Mouse (Mus musculus): ENCODE measurements around the gene Snrpe. TPM values are rescaled to one million over a fixed set of nuclear protein-coding genes. Genes with fewer than 3 reads are reported as not detected.

Snrpe gene
- total and polyA plus RNA-seq, 2 experiments from 2014 or later: 157 to 314 TPM

GRCm38 (mm10) chr1:133645652-133646051 is 35.6 kb upstream of the Snrpe start:
- 88% methylated on average over 5 of the region's 5 CpGs for WGBS
- no peak overlapping the region for H3K27ac ChIP-seq (ENCODE audit: low read depth)
- peaks cover 66% of the 10 kb centered on the region for H3K36me3 ChIP-seq (replicated peaks; ENCODE audit: control insufficient read depth, insufficient read depth, low read length)
- no peak overlapping the region for H3K4me2 ChIP-seq (ENCODE audit: low read depth, low read length)
- ATAC-seq (ENCODE audit: insufficient read depth, low read depth) (no peak), DNase-seq (ENCODE audit: low spot score) (no peak)
- H3K4me3 ChIP-seq (ENCODE audit: low read depth, low read length): no peak overlapping the region
- no peaks in the 10 kb centered on the region for H3K9me3 ChIP-seq (replicated peaks; ENCODE audit: control insufficient read depth, low read length)
- H3K4me1 ChIP-seq (ENCODE audit: control insufficient read depth, insufficient read depth): no peaks in the 10 kb centered on the region
- H3K9ac ChIP-seq (replicated peaks; ENCODE audit: low read depth, low read length): no peak overlapping the region
- no peak for TF ChIP-seq EP300 (IDR thresholded peaks at IDR 0.05; ENCODE audit: low read depth)
- no peak for TF ChIP-seq CTCF (IDR thresholded peaks at IDR 0.05; ENCODE audit: low read depth)
- H3K27me3 ChIP-seq (ENCODE audit: control insufficient read depth, insufficient read depth, low read length): no peaks in the 10 kb centered on the region

GRCm38 (mm10) chr1:133641163-133641562 is 31.1 kb upstream of the Snrpe start:
- H3K9me3 ChIP-seq (replicated peaks; ENCODE audit: control insufficient read depth, low read length): no peaks in the 10 kb centered on the region
- H3K4me3 ChIP-seq (ENCODE audit: low read depth, low read length): no peak overlapping the region
- H3K36me3 ChIP-seq (replicated peaks; ENCODE audit: control insufficient read depth, insufficient read depth, low read length): peaks cover 97% of the 10 kb centered on the region
- H3K4me1 ChIP-seq (ENCODE audit: control insufficient read depth, insufficient read depth): no peaks in the 10 kb centered on the region
- TF ChIP-seq CTCF (IDR thresholded peaks at IDR 0.05; ENCODE audit: low read depth): no peak
- TF ChIP-seq EP300 (IDR thresholded peaks at IDR 0.05; ENCODE audit: low read depth): no peak
- H3K4me2 ChIP-seq (ENCODE audit: low read depth, low read length): no peak overlapping the region
- no peak for DNase-seq (ENCODE audit: low spot score)
- ATAC-seq (ENCODE audit: insufficient read depth, low read depth): no peak
- no peak overlapping the region for H3K27ac ChIP-seq (ENCODE audit: low read depth)
- H3K27me3 ChIP-seq (ENCODE audit: control insufficient read depth, insufficient read depth, low read length): no peaks in the 10 kb centered on the region
- H3K9ac ChIP-seq (replicated peaks; ENCODE audit: low read depth, low read length): no peak overlapping the region
- 90% methylated on average over 2 of the region's 2 CpGs for WGBS

- Histone ChIP-seq H3K27ac (ENCODE audit: low read depth) (no peak overlapping the region), H3K4me3 (ENCODE audit: low read depth, low read length) (no peak overlapping the region), H3K9me3 (replicated peaks; ENCODE audit: control insufficient read depth, low read length) (no peaks in the 10 kb centered on the region), H3K9ac (replicated peaks; ENCODE audit: low read depth, low read length) (no peak overlapping the region), H3K4me1 (ENCODE audit: control insufficient read depth, insufficient read depth) (no peaks in the 10 kb centered on the region), H3K4me2 (ENCODE audit: low read depth, low read length) (no peak overlapping the region), H3K27me3 (ENCODE audit: control insufficient read depth, insufficient read depth, low read length) (no peaks in the 10 kb centered on the region), H3K36me3 (replicated peaks; ENCODE audit: control insufficient read depth, insufficient read depth, low read length) (peaks cover 94% of the 10 kb centered on the region)
- 84% methylated on average over 6 of the region's 6 CpGs for WGBS
- TF ChIP-seq CTCF (IDR thresholded peaks at IDR 0.05; ENCODE audit: low read depth) (no peak), EP300 (IDR thresholded peaks at IDR 0.05; ENCODE audit: low read depth) (no peak)
- DNase-seq (ENCODE audit: low spot score) (no peak), ATAC-seq (ENCODE audit: insufficient read depth, low read depth) (no peak)
Observed at GRCm38 (mm10) chr1:133638517-133638916, 28.4 kb upstream of the Snrpe start.

- H3K27me3 ChIP-seq (ENCODE audit: control insufficient read depth, insufficient read depth, low read length): no peaks in the 10 kb centered on the region
- no peak overlapping the region for H3K4me3 ChIP-seq (ENCODE audit: low read depth, low read length)
- H3K4me2 ChIP-seq (ENCODE audit: low read depth, low read length): no peak overlapping the region
- ATAC-seq (ENCODE audit: insufficient read depth, low read depth) (no peak), DNase-seq (ENCODE audit: low spot score) (no peak)
- no peak overlapping the region for H3K9ac ChIP-seq (replicated peaks; ENCODE audit: low read depth, low read length)
- H3K9me3 ChIP-seq (replicated peaks; ENCODE audit: control insufficient read depth, low read length): no peaks in the 10 kb centered on the region
- TF ChIP-seq CTCF (IDR thresholded peaks at IDR 0.05; ENCODE audit: low read depth): peak; percentile 37
- no peak for TF ChIP-seq EP300 (IDR thresholded peaks at IDR 0.05; ENCODE audit: low read depth)
- no peaks in the 10 kb centered on the region for H3K4me1 ChIP-seq (ENCODE audit: control insufficient read depth, insufficient read depth)
- peaks cover 89% of the 10 kb centered on the region for H3K36me3 ChIP-seq (replicated peaks; ENCODE audit: control insufficient read depth, insufficient read depth, low read length)
- 87% methylated on average over 2 of the region's 2 CpGs for WGBS
- H3K27ac ChIP-seq (ENCODE audit: low read depth): no peak overlapping the region
Observed at GRCm38 (mm10) chr1:133632168-133632567, 22.1 kb upstream of the Snrpe start.

GRCm38 (mm10) chr1:133625052-133625451 is 15.0 kb upstream of the Snrpe start:
- 61% methylated on average over 2 of the region's 2 CpGs for WGBS
- no peak for ATAC-seq (ENCODE audit: insufficient read depth, low read depth)
- no peak for TF ChIP-seq EP300 (IDR thresholded peaks at IDR 0.05; ENCODE audit: low read depth)
- no peak for TF ChIP-seq CTCF (IDR thresholded peaks at IDR 0.05; ENCODE audit: low read depth)

GRCm38 (mm10) chr1:133618311-133618710 is 8.2 kb upstream of the Snrpe start:
- H3K4me2 ChIP-seq (ENCODE audit: low read depth, low read length): no peak overlapping the region
- no peak overlapping the region for H3K4me3 ChIP-seq (ENCODE audit: low read depth, low read length)
- no peaks in the 10 kb centered on the region for H3K9me3 ChIP-seq (replicated peaks; ENCODE audit: control insufficient read depth, low read length)
- H3K27ac ChIP-seq (ENCODE audit: low read depth): no peak overlapping the region
- H3K36me3 ChIP-seq (replicated peaks; ENCODE audit: control insufficient read depth, insufficient read depth, low read length): peaks cover 56% of the 10 kb centered on the region
- H3K27me3 ChIP-seq (ENCODE audit: control insufficient read depth, insufficient read depth, low read length): no peaks in the 10 kb centered on the region
- 79% methylated on average over 8 of the region's 8 CpGs for WGBS
- TF ChIP-seq CTCF (IDR thresholded peaks at IDR 0.05; ENCODE audit: low read depth): no peak
- no peak for TF ChIP-seq EP300 (IDR thresholded peaks at IDR 0.05; ENCODE audit: low read depth)
- no peak overlapping the region for H3K9ac ChIP-seq (replicated peaks; ENCODE audit: low read depth, low read length)
- ATAC-seq (ENCODE audit: insufficient read depth, low read depth) (no peak), DNase-seq (ENCODE audit: low spot score) (no peak)
- H3K4me1 ChIP-seq (ENCODE audit: control insufficient read depth, insufficient read depth): no peaks in the 10 kb centered on the region

More at GRCm38 (mm10) chr1:133625052-133625451, 15.0 kb upstream of the Snrpe start:
- no peaks in the 10 kb centered on the region for H3K27me3 ChIP-seq (ENCODE audit: control insufficient read depth, insufficient read depth, low read length)
- no peak overlapping the region for H3K27ac ChIP-seq (ENCODE audit: low read depth)
- H3K9ac ChIP-seq (replicated peaks; ENCODE audit: low read depth, low read length): no peak overlapping the region
- no peaks in the 10 kb centered on the region for H3K4me1 ChIP-seq (ENCODE audit: control insufficient read depth, insufficient read depth)
- H3K36me3 ChIP-seq (replicated peaks; ENCODE audit: control insufficient read depth, insufficient read depth, low read length): peaks cover 86% of the 10 kb centered on the region
- H3K4me3 ChIP-seq (ENCODE audit: low read depth, low read length): no peak overlapping the region
- H3K4me2 ChIP-seq (ENCODE audit: low read depth, low read length): no peak overlapping the region
- no peak for DNase-seq (ENCODE audit: low spot score)
- no peaks in the 10 kb centered on the region for H3K9me3 ChIP-seq (replicated peaks; ENCODE audit: control insufficient read depth, low read length)
